Mouse (Mus musculus) forebrain, embryonic 16.5 days (tissue): ENCODE results near the gene Tsc1. TPM values are rescaled to one million over a fixed set of nuclear protein-coding genes. Genes with fewer than 3 reads are reported as not detected.

Experiments
- ATAC-seq: fragments of 200-750 bp; cut with Nextera tagmentation; 2 replicates; pipeline ENCODE4 v1.8.0; 2017; ENCODE audit warnings: mild to moderate bottlenecking, moderate library complexity
- H3K27ac ChIP-seq: fragments of 300-500 bp; sonication (generic); 2 replicates; pipeline ENCODE4 v1.5.1; 2014; ENCODE audit warnings: low read length, control low read depth
- H3K27me3 ChIP-seq: fragments of 300-500 bp; sonication (generic); replicated peaks from 2 replicates; pipeline ENCODE4 v1.6.1; 2014; ENCODE audit warnings: low read length; ENCODE audit not compliant: control insufficient read depth, insufficient read depth
- H3K36me3 ChIP-seq: fragments of 300-500 bp; sonication (generic); 2 replicates; pipeline ENCODE4 v1.6.1; 2014; ENCODE audit not compliant: control insufficient read depth, insufficient read depth
- H3K4me1 ChIP-seq: fragments of 300-500 bp; sonication (generic); replicated peaks from 2 replicates; pipeline ENCODE4 v1.6.1; 2014; ENCODE audit warnings: low read length; ENCODE audit not compliant: control insufficient read depth, insufficient read depth
- H3K4me2 ChIP-seq: fragments of 300-500 bp; sonication (generic); 2 replicates; pipeline ENCODE4 v1.6.1; 2014; ENCODE audit warnings: mild to moderate bottlenecking, low read length, control low read depth
- H3K4me3 ChIP-seq: fragments of 300-500 bp; sonication (generic); replicated peaks from 2 replicates; pipeline ENCODE4 v1.5.1; 2014; ENCODE audit warnings: mild to moderate bottlenecking, low read length, control low read depth
- H3K9ac ChIP-seq: fragments of 300-500 bp; sonication (generic); replicated peaks from 2 replicates; pipeline ENCODE4 v1.6.1; 2014; ENCODE audit warnings: low read depth, low read length, control low read depth
- H3K9me3 ChIP-seq: fragments of 300-500 bp; sonication (generic); 2 replicates; pipeline ENCODE4 v1.6.1; 2016; ENCODE audit warnings: low read length; ENCODE audit not compliant: control insufficient read depth
- WGBS: fragments of 180-500 bp; shearing (Covaris S2); extraction: QIAGEN DNeasy Blood & Tissue Kit; methylation state at CpG from one replicate; pipeline ENCODE4 v1.1.7; 2014; 5-methylcytosine and 5-hydroxymethylcytosine counted together
- polyA plus RNA-seq: library from polyadenylated mRNA; unstranded; fragments of >200 nt; fragmentation: Nextera tagmentation; extraction: Ambion mirVana; gene quantifications from 2 replicates; pipeline ENCODE4 v1.2.1, GENCODE M21; 2015

Gene Tsc1
- polyA plus RNA-seq, 1 experiment from 2014 or later: 42.7 TPM

GRCm38 (mm10) chr2:28612436-28613063 lies 28.5 kb upstream of the Tsc1 start:
- ATAC-seq: no peak
- Histone ChIP-seq H3K4me2 (no peak overlapping the region), H3K9ac (no peak overlapping the region), H3K36me3 (no peaks in the 10 kb centered on the region), H3K4me3 (no peak overlapping the region), H3K27me3 (0 out of 2 replicates have a peak, but pooled peaks cover 2% of the 10 kb centered on the region), H3K9me3 (no peaks in the 10 kb centered on the region), H3K27ac (no peak overlapping the region), H3K4me1 (no peaks in the 10 kb centered on the region)
- WGBS: 65% methylated on average over 10 of the region's 10 CpGs

GRCm38 (mm10) chr2:28613599-28613998 lies 27.4 kb upstream of the Tsc1 start:
- Histone ChIP-seq H3K4me1 (no peaks in the 10 kb centered on the region), H3K36me3 (no peaks in the 10 kb centered on the region), H3K9me3 (no peaks in the 10 kb centered on the region), H3K27ac (no peak overlapping the region), H3K4me3 (no peak overlapping the region), H3K4me2 (no peak overlapping the region), H3K27me3 (0 out of 2 replicates have a peak, but pooled peaks cover 2% of the 10 kb centered on the region), H3K9ac (no peak overlapping the region)
- 90% methylated on average over 10 of the region's 10 CpGs for WGBS
- ATAC-seq: no peak

GRCm38 (mm10) chr2:28616358-28616757 lies 24.7 kb upstream of the Tsc1 start:
- Histone ChIP-seq H3K9ac (no peak overlapping the region), H3K4me2 (no peak overlapping the region), H3K4me3 (no peak overlapping the region), H3K36me3 (no peaks in the 10 kb centered on the region), H3K27me3 (peaks cover 7% of the 10 kb centered on the region), H3K4me1 (no peaks in the 10 kb centered on the region), H3K9me3 (no peaks in the 10 kb centered on the region), H3K27ac (no peak overlapping the region)
- 31% methylated on average over 5 of the region's 5 CpGs for WGBS
- no peak for ATAC-seq

GRCm38 (mm10) chr2:28616874-28617273 lies 24.2 kb upstream of the Tsc1 start:
- H3K9me3 ChIP-seq: no peaks in the 10 kb centered on the region

GRCm38 (mm10) chr2:28617498-28618486 lies 23.2 kb upstream of the Tsc1 start:
- Histone ChIP-seq H3K27ac (no peak overlapping the region), H3K4me2 (no peak overlapping the region)

More at GRCm38 (mm10) chr2:28616874-28617273, 24.2 kb upstream of the Tsc1 start:
- no peak overlapping the region for H3K27ac ChIP-seq
- no peak overlapping the region for H3K4me2 ChIP-seq
- H3K27me3 ChIP-seq: peaks cover 10% of the 10 kb centered on the region
- ATAC-seq: no peak
- no peak overlapping the region for H3K4me3 ChIP-seq
- no peaks in the 10 kb centered on the region for H3K4me1 ChIP-seq
- 82% methylated on average over 9 of the region's 9 CpGs for WGBS
- H3K36me3 ChIP-seq: no peaks in the 10 kb centered on the region
- no peak overlapping the region for H3K9ac ChIP-seq

GRCm38 (mm10) chr2:28618777-28619336 lies 22.2 kb upstream of the Tsc1 start:
- Histone ChIP-seq H3K36me3 (no peaks in the 10 kb centered on the region), H3K9ac (no peak overlapping the region), H3K4me1 (no peaks in the 10 kb centered on the region), H3K27ac (no peak overlapping the region), H3K4me3 (no peak overlapping the region), H3K9me3 (no peaks in the 10 kb centered on the region), H3K27me3 (peaks cover 19% of the 10 kb centered on the region), H3K4me2 (no peak overlapping the region)
- 88% methylated on average over 6 of the region's 6 CpGs for WGBS
- ATAC-seq: no peak

More at GRCm38 (mm10) chr2:28617498-28618486, 23.2 kb upstream of the Tsc1 start:
- H3K9me3 ChIP-seq: no peaks in the 10 kb centered on the region
- H3K4me3 ChIP-seq: no peak overlapping the region
- peaks cover 16% of the 10 kb centered on the region for H3K27me3 ChIP-seq
- H3K4me1 ChIP-seq: no peaks in the 10 kb centered on the region
- 72% methylated on average over 8 of the region's 8 CpGs for WGBS
- ATAC-seq: no peak
- H3K36me3 ChIP-seq: no peaks in the 10 kb centered on the region
- H3K9ac ChIP-seq: no peak overlapping the region

GRCm38 (mm10) chr2:28619369-28619768 lies 21.7 kb upstream of the Tsc1 start:
- H3K4me3 ChIP-seq: no peak overlapping the region
- H3K27me3 ChIP-seq: peaks cover 19% of the 10 kb centered on the region
- H3K4me2 ChIP-seq: no peak overlapping the region
- H3K9me3 ChIP-seq: no peaks in the 10 kb centered on the region
- no peak overlapping the region for H3K27ac ChIP-seq
- WGBS: 84% methylated on average over 6 of the region's 6 CpGs
- H3K9ac ChIP-seq: no peak overlapping the region
- no peak for ATAC-seq
- no peaks in the 10 kb centered on the region for H3K4me1 ChIP-seq
- H3K36me3 ChIP-seq: no peaks in the 10 kb centered on the region

GRCm38 (mm10) chr2:28620522-28620921 lies 20.5 kb upstream of the Tsc1 start:
- no peak overlapping the region for H3K9ac ChIP-seq
- no peak for ATAC-seq
- H3K27me3 ChIP-seq: peaks cover 16% of the 10 kb centered on the region
- H3K4me2 ChIP-seq: no peak overlapping the region
- 58% methylated on average over 10 of the region's 10 CpGs for WGBS
- H3K4me3 ChIP-seq: no peak overlapping the region
- H3K9me3 ChIP-seq: no peaks in the 10 kb centered on the region
- H3K36me3 ChIP-seq: no peaks in the 10 kb centered on the region
- H3K27ac ChIP-seq: no peak overlapping the region
- no peaks in the 10 kb centered on the region for H3K4me1 ChIP-seq

GRCm38 (mm10) chr2:28621111-28621510 lies 19.9 kb upstream of the Tsc1 start:
- Histone ChIP-seq H3K4me1 (no peaks in the 10 kb centered on the region), H3K27me3 (peaks cover 16% of the 10 kb centered on the region), H3K4me3 (no peak overlapping the region), H3K27ac (no peak overlapping the region), H3K36me3 (no peaks in the 10 kb centered on the region), H3K9me3 (no peaks in the 10 kb centered on the region), H3K4me2 (no peak overlapping the region), H3K9ac (no peak overlapping the region)
- 23% methylated on average over 2 of the region's 2 CpGs for WGBS
- ATAC-seq: no peak
